Mouse (Mus musculus) frontal cortex, postnatal 10 days (tissue): ENCODE results near the gene Vps35.

Experiments
- DNase-seq, 2 experiments: peaks; one replicate each; pipeline ENCODE4 v3.0.0; 2022; ENCODE audit warnings: low spot score in 2 of 2, mixed read lengths in 1 of 2

Vps35 gene

DNA sequence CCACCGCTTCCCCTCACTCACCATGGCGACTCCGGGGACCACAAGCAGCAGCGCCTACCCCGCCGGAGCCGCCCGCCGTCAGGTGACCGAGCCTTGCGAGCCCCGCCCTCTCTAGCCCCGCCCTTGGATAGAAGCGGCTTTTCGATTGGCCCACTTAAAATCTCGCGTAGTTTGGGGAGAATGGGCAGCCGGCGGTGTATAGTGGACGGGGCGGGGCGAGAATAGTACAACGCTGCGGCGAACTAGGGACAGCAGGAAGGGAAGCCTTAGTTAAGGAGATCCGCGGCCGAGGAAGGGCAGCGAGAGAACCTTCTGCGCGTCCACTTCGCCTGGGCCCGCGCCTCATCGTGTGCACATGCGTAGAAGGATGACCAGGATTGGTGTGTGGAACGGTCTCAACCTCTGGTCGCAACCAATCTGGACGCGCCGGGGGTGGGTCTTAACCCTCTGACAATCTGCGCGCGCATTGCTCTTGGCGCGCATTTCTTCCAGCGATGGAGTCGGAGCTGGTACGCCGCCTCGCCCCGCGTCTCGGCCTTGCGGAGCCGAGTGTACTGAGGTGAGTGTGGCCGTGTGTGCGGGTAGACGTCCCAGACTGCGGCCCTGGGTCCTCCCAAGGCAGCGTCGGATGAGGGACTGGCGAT, at the start of gene Vps35, which contains the start of gene Orc6:
Gene Vps35, minus strand, starts transcription at position 369 of the 644 bp plus-strand sequence.
Gene Orc6, plus strand, starts transcription at position 199 of the 644 bp plus-strand sequence.
- peak; percentile 94 to 95 for DNase-seq

DNA sequence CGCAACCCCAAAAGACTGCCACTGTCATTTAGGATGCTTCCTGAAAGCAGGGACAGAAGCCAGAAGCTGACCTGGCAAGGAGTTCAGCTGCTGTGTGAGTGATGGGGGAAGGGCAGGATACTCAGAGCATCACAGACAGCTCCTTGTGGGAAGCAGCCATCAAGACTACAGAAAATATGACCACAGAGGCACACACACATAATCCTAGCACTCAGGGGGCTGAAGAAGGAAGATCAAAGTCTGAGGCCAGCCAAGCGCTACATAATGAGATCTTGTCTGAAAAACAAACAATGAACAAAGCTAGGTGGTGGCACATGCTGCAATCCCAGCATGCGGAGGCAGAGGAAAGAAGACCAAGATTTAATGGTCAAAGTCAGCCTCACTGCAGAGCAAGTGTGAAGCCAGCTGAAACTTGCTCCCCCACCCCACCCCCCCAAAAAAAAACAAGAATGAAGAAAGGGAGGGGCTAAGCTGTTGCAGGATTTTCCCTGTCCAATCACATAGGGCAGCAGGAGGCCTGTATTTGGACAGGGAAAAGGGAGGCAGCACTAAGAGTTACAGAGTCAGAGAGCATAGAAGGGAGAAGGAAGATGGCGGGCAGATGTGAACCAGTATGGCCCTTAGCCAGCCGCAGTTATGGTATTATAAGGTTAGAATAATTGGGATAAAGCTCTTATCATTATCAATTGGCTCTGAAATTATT, 40.4 kb upstream of the Vps35 start:
- DNase-seq = no peak

GRCm38 (mm10) chr8:85337681-85338080, 38.1 kb upstream of the Vps35 start:
- DNase-seq = no peak

DNA sequence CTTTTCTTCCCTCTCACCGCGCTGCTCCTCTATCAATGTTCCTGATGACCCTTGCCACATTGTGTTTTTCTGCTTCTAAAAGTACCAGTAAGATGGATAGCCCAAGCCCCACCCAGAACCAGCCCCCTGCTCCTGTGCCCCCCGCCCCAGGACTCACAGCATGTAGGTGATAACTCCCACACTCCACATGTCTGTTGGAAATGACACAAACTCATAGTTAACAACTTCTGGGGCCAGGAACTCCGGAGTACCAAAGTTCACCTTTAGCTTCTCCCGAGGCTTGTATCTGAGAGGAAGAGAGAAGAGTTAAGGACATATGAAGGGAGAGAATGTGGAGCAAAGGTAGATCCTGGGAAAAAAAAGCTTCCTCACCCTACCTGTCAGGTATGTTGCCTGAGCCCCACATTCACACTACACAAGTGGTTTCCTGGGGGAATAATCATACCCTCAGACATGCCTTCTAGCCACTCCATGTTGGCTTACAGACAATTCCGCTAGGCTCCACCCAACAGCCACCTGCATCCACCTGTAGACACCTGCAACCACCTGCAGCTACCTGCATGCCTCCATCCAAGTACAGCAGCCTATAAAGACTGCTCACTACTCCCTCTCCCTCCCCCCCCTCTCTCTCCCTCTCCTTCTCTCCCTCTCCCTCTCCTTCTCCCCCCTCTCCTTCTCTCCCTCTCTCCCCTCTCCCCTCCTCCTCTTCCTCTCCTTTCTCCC, 36.8 kb upstream of the Vps35 start:
- DNase-seq = no peak

DNA sequence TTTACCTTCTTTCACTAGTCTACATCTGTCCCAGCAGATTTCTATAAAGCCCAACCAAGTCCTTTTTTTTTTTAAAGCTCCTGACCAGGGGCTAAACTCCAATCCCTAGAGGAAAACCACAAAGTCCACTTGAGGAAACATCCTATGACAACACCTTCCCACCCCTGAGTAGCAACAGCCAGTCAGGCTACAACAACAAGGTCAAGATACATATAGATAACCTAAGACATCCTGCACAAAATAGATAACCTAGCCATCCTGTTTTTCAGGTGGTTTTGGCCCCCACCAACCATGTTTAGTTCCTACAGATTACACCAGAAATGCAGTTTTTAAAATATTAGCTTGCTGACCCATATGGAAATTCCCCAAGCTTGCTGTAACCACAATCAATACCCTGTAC, 35.5 kb upstream of the Vps35 start:
- DNase-seq = no peak

- DNase-seq = no peak
Measured at GRCm38 (mm10) chr8:85329506-85329905, 29.9 kb upstream of the Vps35 start.

DNA sequence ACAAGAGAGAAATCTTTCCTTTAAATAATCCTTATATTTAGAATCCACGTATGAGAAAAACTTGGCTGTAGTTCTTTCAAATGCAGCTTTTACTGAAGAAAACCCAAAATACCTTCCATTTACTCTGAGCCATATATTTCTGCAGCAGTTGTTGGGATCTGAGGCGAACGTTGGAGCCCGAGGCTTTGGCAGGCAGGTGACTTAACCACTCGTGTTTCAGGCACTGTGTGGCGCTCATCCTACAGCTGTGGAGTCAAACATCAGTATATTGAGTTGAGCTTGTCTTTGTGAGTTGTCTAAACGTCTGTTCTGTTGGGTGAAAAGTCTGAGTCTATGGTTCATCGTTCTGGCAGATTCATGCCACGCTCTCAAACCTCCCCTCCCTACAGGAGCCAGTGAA, 27.4 kb upstream of the Vps35 start:
- no peak for DNase-seq

DNA sequence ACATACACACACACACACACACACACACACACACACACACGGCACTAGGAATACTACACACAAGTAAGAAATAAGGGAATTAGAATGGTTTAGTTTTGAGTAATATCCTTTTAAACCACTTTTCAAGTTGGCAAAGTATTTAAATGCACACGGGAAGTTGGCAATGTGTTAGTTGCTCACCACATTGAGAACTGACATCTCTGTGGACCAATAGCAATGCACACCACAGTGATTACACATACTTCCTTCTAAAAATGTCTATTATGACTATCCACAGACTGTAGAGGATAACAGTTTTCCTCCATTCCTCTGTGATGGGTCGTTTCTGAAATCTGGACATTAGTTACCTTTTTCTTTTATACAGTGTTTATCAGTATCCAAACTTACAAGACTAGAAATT, 23.5 kb upstream of the Vps35 start:
- DNase-seq = no peak

DNA sequence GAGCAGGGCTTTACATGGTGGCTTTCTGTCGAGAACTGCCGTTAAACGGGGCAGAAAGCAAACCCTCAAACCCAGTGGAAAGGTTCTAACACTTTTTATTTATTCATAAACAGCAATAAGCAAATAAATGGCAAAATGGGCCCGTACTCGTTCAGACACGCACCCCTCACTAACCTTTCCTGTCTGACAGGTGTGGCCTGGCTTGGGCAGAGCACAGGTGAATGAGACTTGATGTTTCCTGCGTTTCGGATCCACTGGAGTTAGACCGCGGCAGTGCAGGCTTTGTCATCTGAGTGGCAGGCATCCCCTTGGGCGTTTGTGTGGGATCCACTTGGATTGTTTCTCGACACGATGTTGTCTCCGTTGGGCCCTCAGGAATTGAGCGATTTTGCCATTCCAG, 22.4 kb upstream of the Vps35 start:
- DNase-seq = no peak

GRCm38 (mm10) chr8:85318534-85318933, 18.9 kb upstream of the Vps35 start:
- DNase-seq = no peak

DNA sequence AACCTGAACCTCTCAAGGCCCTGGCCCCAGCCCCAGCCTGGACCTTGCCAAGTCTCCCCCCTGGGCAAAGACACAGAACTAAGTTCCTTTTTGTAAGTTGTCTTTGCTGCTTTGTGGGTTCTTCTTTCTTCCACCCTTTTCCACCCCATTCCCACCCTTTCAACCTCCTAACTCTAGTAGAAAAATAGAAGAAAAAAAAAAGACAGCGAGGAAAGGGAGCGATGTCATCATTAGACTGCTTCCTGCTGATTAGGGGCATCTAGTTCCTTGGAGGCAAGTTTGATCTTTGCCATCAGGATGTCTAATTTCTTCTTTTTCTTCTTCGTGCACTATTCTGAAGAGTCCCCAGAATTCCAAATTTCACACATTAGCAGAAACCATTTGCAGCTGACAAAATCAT, 13.4 kb upstream of the Vps35 start:
- no peak for DNase-seq

- DNase-seq = no peak
Measured at GRCm38 (mm10) chr8:85311743-85312142, 12.1 kb upstream of the Vps35 start.

- DNase-seq = no peak
Measured at GRCm38 (mm10) chr8:85308564-85308963, 9.0 kb upstream of the Vps35 start.

GRCm38 (mm10) chr8:85303531-85303930, 3.9 kb upstream of the Vps35 start:
- no peak for DNase-seq

GRCm38 (mm10) chr8:85302931-85303330, 3.3 kb upstream of the Vps35 start:
- DNase-seq = no peak

DNA sequence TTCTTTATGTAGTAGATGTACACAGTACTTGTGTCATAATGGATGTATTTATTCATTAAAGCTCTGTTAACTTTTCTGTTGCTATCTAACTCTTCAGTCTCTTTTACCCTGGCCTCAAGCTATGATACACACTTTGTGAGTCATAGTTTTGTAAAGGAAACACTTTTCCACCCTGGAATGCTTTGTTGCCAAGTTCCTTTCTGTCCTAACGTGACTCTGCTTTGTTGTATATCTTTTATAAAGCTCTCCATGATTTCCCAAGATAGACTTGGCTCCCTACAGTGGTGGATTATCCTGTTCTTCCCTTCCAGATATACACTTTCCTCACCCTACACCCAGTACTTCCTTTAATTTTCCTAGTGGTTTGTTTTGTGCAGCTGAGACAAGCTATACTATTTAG, 2.3 kb upstream of the Vps35 start:
- no peak for DNase-seq

DNA sequence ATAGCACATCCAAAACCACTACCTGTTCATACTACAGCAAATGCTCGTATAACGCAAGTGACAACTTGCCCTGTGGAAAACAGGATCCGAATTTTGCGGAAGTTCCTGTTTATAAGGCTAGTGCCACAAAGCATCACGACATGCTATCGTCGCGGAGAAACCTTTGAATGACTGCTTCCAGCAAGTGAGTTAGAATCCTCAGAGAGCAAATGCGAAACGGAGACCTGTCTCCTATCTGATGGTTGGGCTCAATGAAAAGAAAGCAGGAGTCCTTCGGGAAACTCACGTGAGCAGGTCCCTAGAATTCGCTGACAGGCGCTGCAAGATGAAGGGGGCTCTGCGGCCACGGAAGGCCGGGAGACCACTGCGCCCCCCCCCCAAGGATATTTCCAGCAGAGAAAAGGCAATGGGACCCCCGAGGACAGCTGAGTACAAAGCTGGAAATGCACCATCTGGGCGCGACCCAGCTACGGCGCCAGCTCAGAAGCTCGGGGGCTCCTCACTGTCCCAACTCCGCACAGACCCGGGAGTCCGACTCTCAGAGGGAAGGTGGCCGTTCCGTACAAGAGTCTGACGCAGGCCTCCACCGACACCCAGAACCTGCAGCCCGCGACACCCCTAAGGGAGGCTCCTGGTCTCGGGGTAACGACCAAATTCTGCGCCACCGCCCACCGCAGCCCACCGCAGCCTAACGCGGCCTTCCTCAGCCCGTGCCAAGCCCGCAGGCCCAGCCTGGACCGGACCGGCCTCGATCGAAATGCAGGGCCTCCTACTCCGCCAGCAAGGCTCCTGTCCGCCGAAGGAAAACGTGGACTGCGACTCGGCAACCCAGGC, 785 bp downstream of the Vps35 start:
- DNase-seq = peak in 1 of 2 experiments; percentile 15

DNA sequence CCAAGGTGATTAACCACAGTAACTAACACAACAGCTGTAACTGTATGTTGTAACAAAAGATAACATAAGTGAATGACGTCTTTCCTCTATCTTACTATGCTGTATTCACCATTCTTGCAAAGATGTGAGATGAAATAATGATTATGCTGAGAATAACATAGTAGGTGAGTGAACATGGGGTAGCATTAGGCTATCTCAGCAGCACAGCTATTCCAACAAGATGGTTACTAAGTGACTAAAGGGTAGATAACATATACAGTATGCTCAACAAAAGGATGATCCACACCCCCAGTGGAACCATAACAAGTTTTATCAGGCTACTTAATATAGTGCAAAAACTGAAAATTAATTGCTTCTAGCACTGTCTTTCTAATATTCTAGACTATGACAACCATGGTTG, 12.8 kb downstream of the Vps35 start:
- no peak for DNase-seq

GRCm38 (mm10) chr8:85227297-85227696, 72.3 kb downstream of the Vps35 start:
- no peak for DNase-seq

DNA sequence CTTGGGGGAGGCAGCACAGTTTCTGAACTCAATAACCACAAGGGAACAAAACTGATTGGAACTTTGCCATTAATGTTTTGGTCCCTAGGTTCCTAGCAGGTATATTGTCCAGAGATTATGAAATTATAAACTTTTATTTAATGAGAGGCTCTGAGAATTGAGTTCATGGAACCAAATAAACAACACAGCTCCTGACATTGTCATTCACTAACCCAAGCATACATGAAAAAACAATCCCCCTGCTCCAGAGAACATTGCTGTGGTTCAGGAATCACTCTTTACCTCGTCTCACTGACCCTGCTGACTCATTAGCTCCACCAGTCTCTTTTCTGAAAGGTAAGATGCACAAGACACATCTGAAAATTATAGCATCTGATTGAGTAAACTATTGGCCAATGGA, 73.9 kb downstream of the Vps35 start, which contains the start of gene Olfr371:
Gene Olfr371, plus strand, starts transcription at position 301 of the 400 bp plus-strand sequence.
- DNase-seq = no peak

DNA sequence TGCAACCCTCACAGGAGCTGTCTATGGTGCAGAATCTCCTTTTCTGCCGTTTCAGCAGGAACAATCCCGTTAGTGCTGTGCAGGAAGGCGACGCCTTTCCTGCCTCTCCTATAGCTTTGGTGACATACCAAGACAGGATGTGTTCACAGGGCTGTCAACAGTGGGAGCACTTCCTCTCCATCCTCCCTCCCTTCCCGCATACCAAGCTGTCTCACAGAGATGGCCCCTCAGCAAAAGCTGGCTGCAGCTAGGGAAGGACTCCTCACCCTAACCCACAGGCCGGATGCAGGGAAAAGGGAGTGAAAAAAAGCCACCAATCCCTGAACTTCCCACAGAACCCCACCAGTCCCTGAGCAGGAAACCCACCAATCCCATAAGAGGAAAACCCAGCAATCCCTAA, 78.6 kb downstream of the Vps35 start:
- no peak for DNase-seq

GRCm38 (mm10) chr8:85220220-85220619, 79.4 kb downstream of the Vps35 start:
- DNase-seq = no peak
